Mouse (Mus musculus) MEL (cell line): Measurements from ENCODE around the gene Slc5a2.

Experiments used
- CTCF ChIP-seq, 3 experiments: IDR thresholded peaks in 2 of 3; conservative IDR thresholded peaks in 1 of 3; 2 replicates each; pipeline ENCODE4 v1.5.1; 2011 to 2012; ENCODE audit warnings: low read length in 3 of 3, low read depth in 2 of 3, mild to moderate bottlenecking in 2 of 3, improper control_type of control experiment in 1 of 3, inconsistent platforms in 1 of 3, mixed read lengths in 1 of 3, moderate library complexity in 1 of 3; ENCODE audit not compliant: control insufficient read depth in 1 of 3, insufficient read depth in 1 of 3, poor library complexity in 1 of 3, severe bottlenecking in 1 of 3
- EP300 ChIP-seq, 2 experiments: IDR thresholded peaks; 2 replicates each; pipeline ENCODE4 v1.6.1; 2011; ENCODE audit warnings: improper control_type of control experiment in 2 of 2, low read length in 2 of 2, low read depth in 1 of 2, mild to moderate bottlenecking in 1 of 2
- GABPA ChIP-seq: IDR thresholded peaks from 2 replicates; pipeline ENCODE4 v1.6.1; 2012; ENCODE audit warnings: low read depth, mild to moderate bottlenecking, inconsistent platforms, low read length, improper control_type of control experiment, moderate library complexity
- MAX ChIP-seq: IDR thresholded peaks from 2 replicates; pipeline ENCODE4 v1.6.1; 2011; ENCODE audit warnings: low read length, improper control_type of control experiment
- NELFE ChIP-seq: IDR thresholded peaks from 2 replicates; pipeline ENCODE4 v1.6.1; 2011; ENCODE audit warnings: low read depth, low read length, improper control_type of control experiment
- POLR2A ChIP-seq, 2 experiments: IDR thresholded peaks; 2 replicates each; pipeline ENCODE4 v1.6.1; 2011 to 2012; ENCODE audit warnings: low read length in 2 of 2, mild to moderate bottlenecking in 2 of 2, control low read depth in 1 of 2, improper control_type of control experiment in 1 of 2, low read depth in 1 of 2, moderate library complexity in 1 of 2; ENCODE audit not compliant: control insufficient read depth in 1 of 2, insufficient read depth in 1 of 2, poor library complexity in 1 of 2
- POLR2AphosphoS2 ChIP-seq: IDR thresholded peaks from 2 replicates; pipeline ENCODE4 v1.6.1; 2011; ENCODE audit warnings: low read length, improper control_type of control experiment
- RAD21 ChIP-seq: IDR thresholded peaks from 2 replicates; pipeline ENCODE4 v1.6.1; 2011; ENCODE audit warnings: mild to moderate bottlenecking, low read depth, low read length, improper control_type of control experiment
- RCOR1 ChIP-seq: IDR thresholded peaks from 2 replicates; pipeline ENCODE4 v1.6.1; 2012; ENCODE audit warnings: low read depth, mild to moderate bottlenecking, inconsistent platforms, low read length, improper control_type of control experiment
- TCF12 ChIP-seq: IDR thresholded peaks from 2 replicates; pipeline ENCODE4 v1.6.1; 2014; ENCODE audit warnings: low read depth, mild to moderate bottlenecking, inconsistent platforms, low read length, improper control_type of control experiment, moderate library complexity
- USF1 ChIP-seq: IDR thresholded peaks from 2 replicates; pipeline ENCODE4 v1.6.1; 2014; ENCODE audit warnings: low read depth, mild to moderate bottlenecking, inconsistent platforms, low read length, improper control_type of control experiment, moderate library complexity
- USF2 ChIP-seq, 2 experiments: IDR thresholded peaks; 2 replicates each; pipeline ENCODE4 v1.6.1; 2011 to 2012; ENCODE audit warnings: improper control_type of control experiment in 2 of 2, low read length in 2 of 2, borderline replicate concordance in 1 of 2, inconsistent platforms in 1 of 2, low read depth in 1 of 2, mild to moderate bottlenecking in 1 of 2; ENCODE audit not compliant: insufficient read depth in 1 of 2
- ZC3H11A ChIP-seq: IDR thresholded peaks from 2 replicates; pipeline ENCODE4 v1.6.1; 2012; ENCODE audit warnings: low read depth, mild to moderate bottlenecking, inconsistent platforms, low read length, improper control_type of control experiment
- ZNF384 ChIP-seq: IDR thresholded peaks from 2 replicates; pipeline ENCODE4 v1.6.1; 2012; ENCODE audit warnings: low read depth, mild to moderate bottlenecking, inconsistent platforms, low read length, improper control_type of control experiment

DNA sequence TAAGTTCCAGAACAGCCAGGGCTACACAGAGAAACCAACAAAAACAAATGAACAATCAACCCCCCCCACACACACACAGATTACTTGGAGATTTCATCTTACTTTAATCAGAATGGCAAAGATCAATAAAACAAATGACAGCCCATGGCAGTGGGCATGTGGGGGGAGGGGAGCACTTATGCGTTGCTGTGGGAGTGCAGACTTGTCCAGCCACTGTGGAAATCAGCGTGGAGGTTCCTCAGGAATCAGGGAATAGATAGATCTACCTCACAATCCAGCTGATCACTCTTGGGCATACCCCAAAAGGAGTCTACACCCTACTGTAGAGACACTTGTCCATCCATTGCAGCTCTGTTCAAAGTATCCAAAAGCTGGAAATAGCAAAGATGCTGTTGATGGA lies 10.5 kb upstream of the Slc5a2 start:
- no peak for TF ChIP-seq RAD21
- no peak for TF ChIP-seq USF2 (IDR thresholded peaks at IDR 0.05; ENCODE audit: borderline replicate concordance in 1 of 2, insufficient read depth in 1 of 2, low read depth in 1 of 2, low read length in 2 of 2)
- TF ChIP-seq TCF12 = no peak
- no peak for TF ChIP-seq POLR2A (IDR thresholded peaks at IDR 0.05; ENCODE audit: control insufficient read depth in 1 of 2, insufficient read depth in 1 of 2, low read depth in 1 of 2, low read length in 2 of 2, poor library complexity in 1 of 2)
- no peak for TF ChIP-seq ZNF384
- TF ChIP-seq CTCF (IDR thresholded peaks at IDR 0.05 in 2 of 3, conservative IDR thresholded peaks at IDR 0.05 in 1 of 3; ENCODE audit: control insufficient read depth in 1 of 3, insufficient read depth in 1 of 3, low read depth in 2 of 3, low read length in 3 of 3, poor library complexity in 1 of 3, severe bottlenecking in 1 of 3) = no peak
- no peak for TF ChIP-seq GABPA
- no peak for TF ChIP-seq EP300 (IDR thresholded peaks at IDR 0.05; ENCODE audit: low read depth in 1 of 2, low read length in 2 of 2)
- no peak for TF ChIP-seq USF1
- TF ChIP-seq NELFE = no peak
- TF ChIP-seq ZC3H11A = no peak
- TF ChIP-seq RCOR1 = no peak
- TF ChIP-seq MAX = no peak
- TF ChIP-seq POLR2AphosphoS2 = no peak
